Mouse (Mus musculus) lung, adult 2 months (tissue): ENCODE data around the gene Nr1h5. TPM values are rescaled to one million over a fixed set of nuclear protein-coding genes. Genes with fewer than 3 reads are reported as not detected.
A peak's percentile ranks its signal among the peaks of the same experiment; 100 is the strongest.

Experiments
- DNase-seq: peaks from one replicate; pipeline ENCODE4 v3.0.0; 2022
- H3K4me1 ChIP-seq: fragments of 200-500 bp; 2 replicates; pipeline ENCODE4 v1.6.1; 2011; ENCODE audit warnings: low read length; ENCODE audit not compliant: control insufficient read depth, insufficient read depth
- H3K4me3 ChIP-seq: fragments of 200-500 bp; replicated peaks from 2 replicates; pipeline ENCODE3; 2011; ENCODE audit warnings: low read depth, mild to moderate bottlenecking, control low read depth, low read length; ENCODE audit errors: extremely low read depth
- CTCF ChIP-seq: fragments of 200-500 bp; IDR thresholded peaks from 2 replicates; pipeline ENCODE4 v1.5.1; 2011; ENCODE audit warnings: mild to moderate bottlenecking, low read length, control low read depth; ENCODE audit not compliant: insufficient read depth
- POLR2A ChIP-seq: fragments of 200-500 bp; IDR thresholded peaks from 2 replicates; pipeline ENCODE4 v1.6.1; 2011; ENCODE audit warnings: low read depth, mild to moderate bottlenecking, control low read depth, low read length, borderline replicate concordance; ENCODE audit errors: extremely low read depth
- WGBS: fragments of 180-500 bp; shearing (Covaris S2); methylation state at CpG from one replicate; pipeline ENCODE4 v1.1.7; 2018; 5-methylcytosine and 5-hydroxymethylcytosine counted together
- polyA plus RNA-seq: library from polyadenylated mRNA; depleted of rRNA; stranded (reverse); fragments of >200 nt; gene quantifications from 2 replicates; pipeline ENCODE4 v1.2.3, GENCODE M21; 2012

Gene Nr1h5
- polyA plus RNA-seq, 1 experiment = 0.12 TPM

GRCm38 (mm10) chr3:102976906-102977305 is 13.0 kb upstream of the Nr1h5 start:
- WGBS = 82% methylated on average over 4 of the region's 4 CpGs
- TF ChIP-seq POLR2A (no peak), CTCF (no peak)
- DNase-seq = no peak
- no peaks in the 10 kb centered on the region for H3K4me1 ChIP-seq
- no peak overlapping the region for H3K4me3 ChIP-seq

- TF ChIP-seq POLR2A (no peak), CTCF (no peak)
- WGBS = 52% methylated on average over 3 of the region's 3 CpGs
- H3K4me1 ChIP-seq = no peaks in the 10 kb centered on the region
- no peak overlapping the region for H3K4me3 ChIP-seq
- DNase-seq = no peak
Measured at GRCm38 (mm10) chr3:102970508-102970907, 6.6 kb upstream of the Nr1h5 start.

- H3K4me3 ChIP-seq = no peak overlapping the region
- peak; percentile 25 for DNase-seq
- TF ChIP-seq POLR2A = no peak
- TF ChIP-seq CTCF = no peak
- WGBS = 71% methylated on average over 9 of the region's 9 CpGs
- no peaks in the 10 kb centered on the region for H3K4me1 ChIP-seq
Measured at GRCm38 (mm10) chr3:102970067-102970466, 6.1 kb upstream of the Nr1h5 start.

GRCm38 (mm10) chr3:102955596-102955995 is 8.3 kb downstream of the Nr1h5 start:
- WGBS = 40% methylated on average over 3 of the region's 3 CpGs
- Histone ChIP-seq H3K4me1 (no peaks in the 10 kb centered on the region), H3K4me3 (no peak overlapping the region)
- DNase-seq = no peak
- TF ChIP-seq POLR2A (no peak), CTCF (no peak)

- 84% methylated on average over 3 of the region's 3 CpGs for WGBS
- Histone ChIP-seq H3K4me3 (no peak overlapping the region), H3K4me1 (no peaks in the 10 kb centered on the region)
- no peak for DNase-seq
- TF ChIP-seq POLR2A (no peak), CTCF (no peak)
Measured at GRCm38 (mm10) chr3:102955143-102955542, 8.8 kb downstream of the Nr1h5 start.

- no peaks in the 10 kb centered on the region for H3K4me1 ChIP-seq
- no peak for TF ChIP-seq CTCF
- no peak for TF ChIP-seq POLR2A
- DNase-seq = no peak
- WGBS = 74% methylated on average over 12 of the region's 12 CpGs
- H3K4me3 ChIP-seq = no peak overlapping the region
Measured at GRCm38 (mm10) chr3:102954476-102954875, 9.5 kb downstream of the Nr1h5 start.

- DNase-seq = no peak
- Histone ChIP-seq H3K4me3 (no peak overlapping the region), H3K4me1 (no peaks in the 10 kb centered on the region)
- WGBS = 48% methylated on average over 5 of the region's 5 CpGs
- no peak for TF ChIP-seq POLR2A
- no peak for TF ChIP-seq CTCF
Measured at GRCm38 (mm10) chr3:102946861-102947260, 17.1 kb downstream of the Nr1h5 start.

- 61% methylated on average over 3 of the region's 3 CpGs for WGBS
- no peak for DNase-seq
- TF ChIP-seq CTCF = no peak
- TF ChIP-seq POLR2A = no peak
- Histone ChIP-seq H3K4me3 (peak overlapping the region; percentile 45), H3K4me1 (no peaks in the 10 kb centered on the region)
Measured at GRCm38 (mm10) chr3:102946312-102946711, 17.6 kb downstream of the Nr1h5 start.

- no peak for DNase-seq
- TF ChIP-seq POLR2A (no peak), CTCF (no peak)
- H3K4me3 ChIP-seq = no peak overlapping the region
- H3K4me1 ChIP-seq = no peaks in the 10 kb centered on the region
- 90% methylated on average over 1 of the region's 1 CpGs for WGBS
Measured at GRCm38 (mm10) chr3:102938100-102938499, 25.8 kb downstream of the Nr1h5 start.

- WGBS = 94% methylated on average over 78 of the region's 78 CpGs
- Histone ChIP-seq H3K4me3 (no peak within 1 kb of the TSS), H3K4me1 (no peaks in the 10 kb centered on the region)
- TF ChIP-seq POLR2A (no peak), CTCF (no peak)
- no peak for DNase-seq
Measured at GRCm38 (mm10) chr3:102935451-102936354, 28.2 kb downstream of the Nr1h5 start, which contains the start of gene Sycp1. Sycp1 (minus strand) TSS chr3:102936100.
